Mouse (Mus musculus): ENCODE results near the gene Srpk1. TPM values are rescaled to one million over a fixed set of nuclear protein-coding genes. Genes with fewer than 3 reads are reported as not detected.

Gene Srpk1
- polyA plus RNA-seq, 1 experiment: 167 TPM

DNA sequence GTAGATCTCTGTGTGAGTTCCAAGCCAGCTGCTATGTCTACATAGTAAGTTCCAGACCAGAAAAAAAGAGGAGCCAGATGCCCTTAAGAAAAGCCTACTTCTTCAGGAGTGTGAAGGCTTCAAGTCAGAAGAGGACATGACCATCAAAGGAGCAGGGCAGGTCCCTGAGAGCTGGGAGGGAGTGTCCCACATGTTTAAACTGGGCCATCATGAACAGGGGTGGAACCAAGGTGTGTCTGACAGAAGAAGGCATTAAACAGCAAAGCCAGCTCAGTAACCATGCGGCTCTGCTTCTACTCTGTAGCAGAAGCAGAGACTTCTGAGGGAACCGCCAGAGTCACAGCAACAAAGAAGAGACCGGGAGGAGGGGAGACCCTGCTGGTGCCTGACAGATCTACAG lies 21.2 kb upstream of the Srpk1 start:
- Histone ChIP-seq H3K4me1 (ENCODE audit: control insufficient read depth, insufficient read depth, low read length) (no peaks in the 10 kb centered on the region), H3K36me3 (ENCODE audit: control insufficient read depth, insufficient read depth, low read length) (peaks cover 2% of the 10 kb centered on the region), H3K27ac (ENCODE audit: control insufficient read depth, insufficient read depth, low read depth, low read length) (no peak overlapping the region), H3K4me3 (ENCODE audit: control insufficient read depth, low read depth, low read length) (no peak overlapping the region), H3K27me3 (ENCODE audit: control insufficient read depth, insufficient read depth, low read length) (no peaks in the 10 kb centered on the region)
- TF ChIP-seq CTCF (IDR thresholded peaks at IDR 0.05; ENCODE audit: control insufficient read depth, insufficient read depth, insufficient replicate concordance, low read depth, low read length): no peak
- TF ChIP-seq POLR2A (IDR thresholded peaks at IDR 0.05; ENCODE audit: control insufficient read depth, low read depth, low read length): no peak

DNA sequence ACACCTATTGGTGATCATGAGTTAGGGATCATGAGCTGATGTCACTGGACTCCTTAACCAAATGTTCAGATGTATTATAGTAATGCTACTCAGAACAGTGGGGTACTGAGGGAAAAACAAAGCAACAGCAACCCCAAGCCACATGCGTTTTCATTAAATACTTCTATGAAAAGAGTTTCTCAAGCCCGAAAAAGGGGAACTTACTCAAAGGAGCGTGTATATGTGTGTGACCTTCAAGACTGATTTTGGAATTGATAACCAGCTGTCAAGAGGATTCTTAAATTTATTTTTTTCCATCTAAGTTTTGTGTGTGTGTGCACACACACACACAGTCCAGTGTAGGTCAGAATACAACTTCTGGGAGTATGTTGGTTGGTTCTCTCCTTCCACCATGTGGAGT lies 17.6 kb upstream of the Srpk1 start:
- Histone ChIP-seq H3K4me1 (ENCODE audit: control insufficient read depth, insufficient read depth, low read length) (no peaks in the 10 kb centered on the region), H3K27ac (ENCODE audit: control insufficient read depth, insufficient read depth, low read depth, low read length) (no peak overlapping the region), H3K4me3 (ENCODE audit: control insufficient read depth, low read depth, low read length) (no peak overlapping the region), H3K36me3 (ENCODE audit: control insufficient read depth, insufficient read depth, low read length) (peaks cover 2% of the 10 kb centered on the region; the same call in 1 of the 2 replicates), H3K27me3 (ENCODE audit: control insufficient read depth, insufficient read depth, low read length) (no peaks in the 10 kb centered on the region)
- TF ChIP-seq POLR2A (IDR thresholded peaks at IDR 0.05; ENCODE audit: control insufficient read depth, low read depth, low read length) (no peak), CTCF (IDR thresholded peaks at IDR 0.05; ENCODE audit: control insufficient read depth, insufficient read depth, insufficient replicate concordance, low read depth, low read length) (no peak)

DNA sequence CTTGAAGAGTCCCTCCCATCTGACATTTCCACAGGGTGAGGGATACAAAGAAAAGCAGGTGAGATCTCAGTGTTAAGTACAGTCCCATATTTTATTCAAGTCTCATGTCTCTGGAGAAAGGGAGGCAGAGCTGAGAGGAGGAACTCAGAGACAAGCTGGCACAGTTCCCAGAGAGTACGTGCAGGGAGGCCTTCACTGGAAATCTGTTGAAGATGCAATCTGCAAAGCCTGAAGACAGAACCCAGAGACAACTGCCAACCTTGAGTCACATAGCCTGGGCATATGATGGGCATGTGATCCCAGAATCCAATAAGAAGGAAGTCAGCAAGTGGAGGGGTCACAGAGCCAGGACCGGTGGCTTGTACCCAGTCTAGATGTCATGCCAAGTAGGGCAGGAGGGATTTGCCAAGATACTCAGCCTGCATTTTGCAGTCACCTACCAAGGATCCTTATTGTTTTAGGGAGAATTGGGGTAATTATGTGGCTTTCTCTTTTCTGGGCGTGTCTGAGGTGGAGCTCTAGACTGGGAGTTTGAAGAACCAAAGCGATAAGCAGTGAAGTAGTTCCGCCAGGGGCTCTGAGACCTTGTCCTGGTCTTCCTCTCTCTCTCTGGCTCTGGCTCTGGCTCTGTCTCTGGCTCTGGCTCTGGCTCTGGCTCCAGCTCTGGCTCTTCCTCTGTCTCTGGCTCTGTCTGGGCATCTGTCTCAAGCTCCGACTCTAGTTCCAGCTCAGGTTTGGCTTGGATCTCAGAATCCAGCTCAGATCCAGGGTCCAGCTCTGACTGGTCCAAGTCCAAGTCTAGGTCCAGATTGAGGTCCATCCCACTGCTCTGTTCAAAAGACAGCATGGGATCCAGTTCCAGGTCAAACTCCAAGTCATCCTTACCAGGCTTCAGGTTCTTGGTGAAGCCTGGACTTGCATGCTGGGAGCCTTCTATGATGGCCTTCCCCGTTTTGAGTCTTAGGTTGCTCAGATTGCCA lies 15.5 kb upstream of the Srpk1 start:
- no peaks in the 10 kb centered on the region for H3K27me3 ChIP-seq (ENCODE audit: control insufficient read depth, insufficient read depth, low read length)
- no peaks in the 10 kb centered on the region for H3K36me3 ChIP-seq (ENCODE audit: control insufficient read depth, insufficient read depth, low read length)
- H3K4me3 ChIP-seq (ENCODE audit: control insufficient read depth, low read depth, low read length): no peak overlapping the region
- TF ChIP-seq POLR2A (IDR thresholded peaks at IDR 0.05; ENCODE audit: control insufficient read depth, low read depth, low read length): no peak
- no peaks in the 10 kb centered on the region for H3K4me1 ChIP-seq (ENCODE audit: control insufficient read depth, insufficient read depth, low read length)
- no peak overlapping the region for H3K27ac ChIP-seq (ENCODE audit: control insufficient read depth, insufficient read depth, low read depth, low read length)

DNA sequence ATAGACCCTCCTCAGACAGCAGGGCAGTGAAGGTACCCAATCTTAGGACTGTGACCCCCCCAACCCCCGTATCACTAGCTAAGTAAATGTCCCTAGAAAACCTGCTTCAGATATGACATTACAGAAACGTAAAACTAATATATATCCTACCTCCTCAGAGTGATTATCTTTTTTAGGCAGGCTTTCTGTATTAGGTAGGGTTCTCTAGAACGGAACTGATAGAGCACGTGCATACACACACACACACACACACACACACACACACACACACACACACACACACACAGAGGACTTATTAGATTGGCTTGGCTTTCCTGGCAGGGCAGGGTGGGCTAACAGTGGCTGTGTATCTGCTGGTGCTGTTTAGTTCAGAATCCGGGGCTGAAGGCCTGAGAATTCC lies 13.3 kb upstream of the Srpk1 start:
- no peaks in the 10 kb centered on the region for H3K4me1 ChIP-seq (ENCODE audit: control insufficient read depth, insufficient read depth, low read length)
- no peak overlapping the region for H3K4me3 ChIP-seq (ENCODE audit: control insufficient read depth, low read depth, low read length)
- H3K27me3 ChIP-seq (ENCODE audit: control insufficient read depth, insufficient read depth, low read length): no peaks in the 10 kb centered on the region
- H3K36me3 ChIP-seq (ENCODE audit: control insufficient read depth, insufficient read depth, low read length): no peaks in the 10 kb centered on the region
- H3K27ac ChIP-seq (ENCODE audit: control insufficient read depth, insufficient read depth, low read depth, low read length): no peak overlapping the region
- TF ChIP-seq CTCF (IDR thresholded peaks at IDR 0.05; ENCODE audit: control insufficient read depth, insufficient read depth, insufficient replicate concordance, low read depth, low read length) (no peak), POLR2A (IDR thresholded peaks at IDR 0.05; ENCODE audit: control insufficient read depth, low read depth, low read length) (no peak)

DNA sequence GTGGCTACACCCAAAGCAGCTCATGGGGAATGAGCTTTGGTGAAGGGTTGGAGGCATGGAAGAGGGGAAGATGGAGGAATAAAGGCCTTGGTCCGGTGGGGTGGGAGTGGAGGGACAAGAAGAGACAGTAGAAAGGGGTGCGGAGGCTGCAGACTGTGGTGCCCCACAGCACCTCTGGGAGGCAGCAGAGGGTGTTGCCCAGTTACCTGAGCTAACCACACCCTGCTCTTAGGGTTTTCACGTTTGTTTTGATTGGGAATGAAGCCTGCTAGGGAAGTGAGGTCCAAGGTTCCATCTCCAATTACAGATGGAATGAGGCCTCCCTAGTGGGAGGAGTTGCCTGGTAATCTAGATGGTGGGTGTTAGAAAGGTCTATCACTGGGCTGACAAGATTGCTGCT lies 6.6 kb upstream of the Srpk1 start:
- no peaks in the 10 kb centered on the region for H3K4me1 ChIP-seq (ENCODE audit: control insufficient read depth, insufficient read depth, low read length)
- no peak overlapping the region for H3K4me3 ChIP-seq (ENCODE audit: control insufficient read depth, low read depth, low read length)
- H3K27ac ChIP-seq (ENCODE audit: control insufficient read depth, insufficient read depth, low read depth, low read length): no peak overlapping the region
- TF ChIP-seq POLR2A (IDR thresholded peaks at IDR 0.05; ENCODE audit: control insufficient read depth, low read depth, low read length) (no peak), CTCF (IDR thresholded peaks at IDR 0.05; ENCODE audit: control insufficient read depth, insufficient read depth, insufficient replicate concordance, low read depth, low read length) (no peak)
- H3K36me3 ChIP-seq (ENCODE audit: control insufficient read depth, insufficient read depth, low read length): no peaks in the 10 kb centered on the region
- no peaks in the 10 kb centered on the region for H3K27me3 ChIP-seq (ENCODE audit: control insufficient read depth, insufficient read depth, low read length)

DNA sequence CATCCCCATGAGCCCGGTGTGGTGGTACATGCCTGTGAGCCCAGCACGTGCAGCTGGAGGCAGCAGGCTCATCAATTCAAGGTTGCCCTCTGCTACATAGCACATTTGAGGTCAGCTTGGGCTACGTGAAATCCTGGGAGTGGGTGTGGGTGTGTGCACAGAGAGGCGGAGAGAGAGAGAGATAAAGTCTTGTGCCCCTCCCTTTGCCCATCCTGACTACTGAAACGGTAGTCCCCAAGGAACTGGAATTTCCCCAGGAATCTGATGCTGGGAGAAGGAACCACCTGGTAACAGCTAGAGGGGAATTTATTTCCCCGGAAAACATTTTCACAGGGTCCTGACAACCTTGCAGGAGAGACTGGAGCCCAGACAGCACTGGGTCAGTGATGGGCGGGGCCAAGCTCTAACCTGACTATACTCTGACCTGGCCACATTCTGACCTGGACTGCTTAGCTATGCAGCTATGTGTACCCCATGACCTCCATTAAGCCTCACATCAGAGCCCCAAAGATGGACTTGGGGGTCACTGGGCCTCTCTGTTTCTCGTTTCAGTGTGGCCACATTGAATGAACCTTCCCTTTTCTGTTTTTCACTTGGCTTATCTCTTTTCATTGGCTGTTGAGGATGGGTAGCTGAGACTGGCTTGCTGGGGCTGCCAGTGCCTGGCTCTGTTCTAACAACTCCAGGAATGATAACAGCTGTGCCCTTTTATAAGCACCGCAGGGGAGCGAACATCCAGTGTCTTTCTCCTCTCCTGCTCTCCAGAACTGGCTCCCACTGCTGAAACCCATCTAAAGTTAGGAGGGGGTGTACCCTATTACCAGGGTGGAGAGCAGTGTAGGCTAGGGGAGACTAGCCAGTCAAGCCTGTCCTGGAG lies 6.0 kb upstream of the Srpk1 start:
- no peaks in the 10 kb centered on the region for H3K36me3 ChIP-seq (ENCODE audit: control insufficient read depth, insufficient read depth, low read length)
- H3K4me1 ChIP-seq (ENCODE audit: control insufficient read depth, insufficient read depth, low read length): no peaks in the 10 kb centered on the region
- H3K27me3 ChIP-seq (ENCODE audit: control insufficient read depth, insufficient read depth, low read length): no peaks in the 10 kb centered on the region
- H3K27ac ChIP-seq (ENCODE audit: control insufficient read depth, insufficient read depth, low read depth, low read length): no peak overlapping the region
- no peak overlapping the region for H3K4me3 ChIP-seq (ENCODE audit: control insufficient read depth, low read depth, low read length)
- TF ChIP-seq CTCF (IDR thresholded peaks at IDR 0.05; ENCODE audit: control insufficient read depth, insufficient read depth, insufficient replicate concordance, low read depth, low read length) (no peak), POLR2A (IDR thresholded peaks at IDR 0.05; ENCODE audit: control insufficient read depth, low read depth, low read length) (no peak)

DNA sequence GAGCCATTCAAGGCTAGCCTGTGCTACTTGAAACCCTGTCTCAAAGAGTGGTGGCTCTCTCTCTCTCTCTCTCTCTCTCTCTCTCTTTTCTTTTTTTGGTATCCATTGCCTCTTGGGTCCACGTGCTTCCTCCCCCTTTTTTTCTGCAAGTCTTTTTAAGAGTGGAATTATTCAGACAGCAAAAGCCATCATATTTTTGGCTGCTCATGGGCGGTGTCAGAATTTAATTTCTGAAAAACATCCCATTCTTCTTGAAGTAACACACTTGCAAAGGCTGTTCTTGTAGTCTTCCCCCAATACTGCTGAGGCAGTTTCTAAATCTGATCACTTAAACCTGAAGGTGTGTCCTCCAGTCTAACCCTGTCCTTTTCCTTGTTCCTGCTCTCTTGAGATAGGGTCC lies 4.4 kb upstream of the Srpk1 start:
- H3K36me3 ChIP-seq (ENCODE audit: control insufficient read depth, insufficient read depth, low read length): no peaks in the 10 kb centered on the region
- H3K27me3 ChIP-seq (ENCODE audit: control insufficient read depth, insufficient read depth, low read length): no peaks in the 10 kb centered on the region
- TF ChIP-seq CTCF (IDR thresholded peaks at IDR 0.05; ENCODE audit: control insufficient read depth, insufficient read depth, insufficient replicate concordance, low read depth, low read length): no peak
- TF ChIP-seq POLR2A (IDR thresholded peaks at IDR 0.05; ENCODE audit: control insufficient read depth, low read depth, low read length): no peak
- H3K4me1 ChIP-seq (ENCODE audit: control insufficient read depth, insufficient read depth, low read length): peaks cover 2% of the 10 kb centered on the region
- H3K4me3 ChIP-seq (ENCODE audit: control insufficient read depth, low read depth, low read length): no peak overlapping the region
- no peak overlapping the region for H3K27ac ChIP-seq (ENCODE audit: control insufficient read depth, insufficient read depth, low read depth, low read length)

Measured in testis, adult 2 months (tissue).